Mouse (Mus musculus) midbrain, embryonic 10.5 days (tissue): ENCODE measurements around the gene Pde12. TPM values are rescaled to one million over a fixed set of nuclear protein-coding genes. Genes with fewer than 3 reads are reported as not detected.
"Not testable (repeated sequence)": the region's sequence is repeated elsewhere in the genome, so short reads cannot be mapped to it uniquely, and the experiment has no call there.

ENCODE experiments used
- DNase-seq: peaks from one replicate; pipeline ENCODE4 v3.0.0-alpha.2; 2017; ENCODE audit warnings: low spot score
- H3K27ac ChIP-seq: fragments of 300-500 bp; sonication (generic); replicated peaks from 2 replicates; pipeline ENCODE4 v1.5.1; 2016; ENCODE audit warnings: mild to moderate bottlenecking
- H3K27me3 ChIP-seq: fragments of 300-500 bp; sonication (generic); 2 replicates; pipeline ENCODE4 v1.6.1; 2016; ENCODE audit warnings: low read depth, mild to moderate bottlenecking; ENCODE audit not compliant: poor library complexity, severe bottlenecking
- H3K36me3 ChIP-seq: fragments of 300-500 bp; sonication (generic); 2 replicates; pipeline ENCODE4 v1.6.1; 2016; ENCODE audit warnings: mild to moderate bottlenecking, moderate library complexity
- H3K4me1 ChIP-seq: fragments of 300-500 bp; sonication (generic); 2 replicates; pipeline ENCODE4 v1.6.1; 2016
- H3K4me3 ChIP-seq: fragments of 300-500 bp; sonication (generic); 2 replicates; pipeline ENCODE4 v1.5.1; 2016; ENCODE audit warnings: mild to moderate bottlenecking, moderate library complexity
- H3K9me3 ChIP-seq: fragments of 300-500 bp; sonication (generic); replicated peaks from 2 replicates; pipeline ENCODE4 v1.6.1; 2016; ENCODE audit warnings: mild to moderate bottlenecking
- WGBS: fragments of 180-500 bp; shearing (Covaris S2); methylation state at CpG from one replicate; pipeline ENCODE4 v1.1.7; 2016; 5-methylcytosine and 5-hydroxymethylcytosine counted together
- polyA plus RNA-seq: library from polyadenylated mRNA; unstranded; fragments of >200 nt; fragmentation: Nextera tagmentation; extraction: Ambion mirVana; gene quantifications from 2 replicates; pipeline ENCODE4 v1.2.1, GENCODE M21; 2016

Pde12 gene
- polyA plus RNA-seq, result 11.2 and 11.8 TPM in 2 replicates

DNA sequence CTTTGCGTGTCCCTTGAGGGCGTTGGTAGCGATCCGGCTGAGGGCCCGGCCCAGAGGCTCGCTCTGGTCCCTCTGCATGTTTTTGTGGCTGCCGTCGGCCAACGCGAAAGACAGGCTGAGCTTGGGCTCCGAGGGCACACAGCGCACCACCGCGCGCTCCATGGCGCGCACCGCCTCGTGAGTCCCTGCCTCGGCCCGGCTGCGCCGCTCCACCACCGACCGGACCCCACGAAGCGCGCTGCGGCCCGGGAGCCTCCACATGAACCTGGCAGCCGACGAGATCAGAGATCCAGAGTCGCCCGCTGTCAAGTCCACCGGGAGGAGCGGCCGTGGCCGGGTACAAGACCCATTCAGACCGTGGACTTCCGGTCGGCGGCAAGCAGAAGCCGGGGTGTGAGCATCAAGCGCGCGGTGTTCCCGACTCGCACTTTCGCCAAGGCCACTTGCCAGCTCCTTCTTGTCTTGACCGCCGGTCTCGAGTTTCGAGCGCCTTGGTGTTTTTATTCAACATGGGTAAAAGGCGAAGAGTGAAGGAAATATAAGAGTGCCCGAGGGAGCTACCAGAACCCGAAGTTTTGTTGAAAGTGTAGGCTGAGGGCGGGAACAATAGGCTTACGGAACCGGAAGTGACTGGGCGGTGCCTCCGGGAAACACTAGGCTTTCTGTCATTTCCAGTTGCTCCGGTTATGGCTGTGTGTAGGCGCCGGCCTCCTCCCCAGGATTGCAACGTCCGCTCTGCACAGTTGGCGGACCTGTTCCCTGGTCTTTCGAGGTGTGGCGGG is at the start of gene Pde12:
Gene Pde12 (minus strand): TSS at position 592 of the 782 bp plus-strand sequence.
- under 1% methylated on average over 70 of the region's 70 CpGs for WGBS
- peak; percentile 90 for DNase-seq

DNA sequence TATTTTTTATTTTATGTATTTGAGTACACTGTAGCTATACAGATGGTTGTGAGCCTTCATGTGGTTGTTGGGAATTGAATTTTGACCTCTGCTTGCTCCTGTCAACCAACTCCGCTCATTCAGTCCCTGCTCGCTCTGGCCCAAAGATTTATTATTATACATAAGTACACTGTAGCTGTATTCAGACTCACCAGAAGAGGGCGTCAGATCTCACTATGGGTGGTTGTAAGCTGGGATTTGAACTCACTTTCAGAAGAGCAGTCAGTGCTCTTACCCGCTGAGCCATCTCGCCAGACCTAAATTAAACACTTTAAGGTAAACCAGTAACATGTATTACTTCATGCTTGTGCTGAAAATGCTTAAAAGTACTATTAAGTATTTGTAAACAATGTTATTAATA is 35.6 kb upstream of the Pde12 start:
- not testable (repeated sequence) for H3K9me3 ChIP-seq, H3K27ac ChIP-seq, H3K4me3 ChIP-seq, H3K4me1 ChIP-seq, H3K36me3 ChIP-seq, H3K27me3 ChIP-seq, DNase-seq
- WGBS, result 84% methylated on average over 5 of the region's 5 CpGs

More for the DNA sequence above, at the start of gene Pde12:
- Histone ChIP-seq H3K4me1 (peaks cover 34% of the 10 kb centered on the region), H3K9me3 (no peaks in the 10 kb centered on the region), H3K27me3 (no peaks in the 10 kb centered on the region), H3K27ac (peak within 1 kb of the TSS; percentile 96), H3K4me3 (peak within 1 kb of the TSS; percentile 98), H3K36me3 (peaks cover 21% of the 10 kb centered on the region)

DNA sequence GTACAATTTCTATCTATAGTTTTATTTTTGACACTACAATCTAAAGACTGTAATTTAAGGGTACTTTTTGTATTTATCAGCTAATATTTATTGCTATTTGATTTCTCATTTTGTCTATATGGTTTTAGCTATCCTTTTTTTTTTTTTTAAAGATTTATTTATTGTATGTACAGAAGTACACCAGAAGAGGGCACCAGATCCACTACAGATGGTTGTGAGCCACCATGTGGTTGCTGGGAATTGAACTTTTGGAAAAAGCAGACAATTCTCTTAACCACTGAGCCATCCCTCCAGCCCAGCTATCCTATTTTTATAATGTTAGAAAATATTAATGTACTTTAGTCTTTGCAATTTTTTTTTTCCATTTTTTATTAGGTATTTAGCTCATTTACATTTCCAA is 28.2 kb upstream of the Pde12 start:
- H3K27ac ChIP-seq, result no peak overlapping the region
- H3K27me3 ChIP-seq, result no peaks in the 10 kb centered on the region
- no peaks in the 10 kb centered on the region for H3K4me1 ChIP-seq
- no peak for DNase-seq
- no peaks in the 10 kb centered on the region for H3K36me3 ChIP-seq
- no peak overlapping the region for H3K4me3 ChIP-seq
- no peaks in the 10 kb centered on the region for H3K9me3 ChIP-seq

DNA sequence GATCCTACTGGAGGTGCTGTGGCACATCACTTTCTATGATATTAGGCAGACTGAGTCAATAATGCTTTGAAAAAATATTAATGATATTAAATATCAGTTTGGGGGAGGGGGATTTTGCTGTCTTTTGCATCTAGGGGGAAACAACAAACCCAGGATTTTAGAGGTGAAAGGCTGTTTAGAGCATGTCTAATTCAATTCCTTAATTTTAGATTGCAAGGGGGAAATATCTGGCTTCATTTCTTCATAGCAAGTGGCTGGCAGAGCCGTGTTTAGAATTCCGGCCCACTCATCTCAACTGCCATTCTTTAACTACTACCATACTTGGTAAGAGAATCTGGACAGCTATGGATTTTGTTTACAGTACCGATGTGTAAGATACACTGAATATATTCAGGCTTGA is 23.3 kb upstream of the Pde12 start, which contains the start of gene Dnah12:
Gene Dnah12 (plus strand): TSS at position 301 of the 400 bp plus-strand sequence.
- H3K27me3 ChIP-seq, result no peaks in the 10 kb centered on the region
- H3K4me1 ChIP-seq, result no peaks in the 10 kb centered on the region
- no peak within 1 kb of the TSS for H3K27ac ChIP-seq
- no peak for DNase-seq
- no peak within 1 kb of the TSS for H3K4me3 ChIP-seq
- 88% methylated on average over 3 of the region's 3 CpGs for WGBS
- H3K9me3 ChIP-seq, result no peaks in the 10 kb centered on the region
- no peaks in the 10 kb centered on the region for H3K36me3 ChIP-seq

DNA sequence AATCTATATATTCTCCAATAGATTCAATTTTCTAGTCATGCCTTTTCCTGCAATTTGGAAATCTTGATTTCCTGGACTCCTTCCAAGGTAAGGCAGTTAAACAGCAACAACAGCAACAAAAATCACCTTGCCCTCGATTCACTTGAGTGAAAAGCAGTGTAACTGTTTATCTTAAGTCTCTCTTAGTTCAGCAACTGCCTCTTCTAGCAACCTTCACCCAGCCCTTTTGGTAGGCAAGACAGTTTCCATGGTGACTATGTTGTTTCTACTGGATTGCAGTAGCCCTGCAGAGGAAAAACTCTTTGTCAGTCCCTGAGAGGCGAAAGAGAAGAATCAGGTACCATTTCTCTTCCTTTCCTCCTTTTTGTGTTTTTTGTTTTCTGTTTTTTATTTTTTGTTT is 21.7 kb upstream of the Pde12 start:
- Histone ChIP-seq H3K4me1 (no peaks in the 10 kb centered on the region), H3K9me3 (0 out of 2 replicates have a peak, but pooled peaks cover under 1% of the 10 kb centered on the region), H3K27ac (no peak overlapping the region), H3K27me3 (no peaks in the 10 kb centered on the region), H3K36me3 (no peaks in the 10 kb centered on the region), H3K4me3 (no peak overlapping the region)
- no peak for DNase-seq
- WGBS, result 76% methylated on average over 2 of the region's 2 CpGs

DNA sequence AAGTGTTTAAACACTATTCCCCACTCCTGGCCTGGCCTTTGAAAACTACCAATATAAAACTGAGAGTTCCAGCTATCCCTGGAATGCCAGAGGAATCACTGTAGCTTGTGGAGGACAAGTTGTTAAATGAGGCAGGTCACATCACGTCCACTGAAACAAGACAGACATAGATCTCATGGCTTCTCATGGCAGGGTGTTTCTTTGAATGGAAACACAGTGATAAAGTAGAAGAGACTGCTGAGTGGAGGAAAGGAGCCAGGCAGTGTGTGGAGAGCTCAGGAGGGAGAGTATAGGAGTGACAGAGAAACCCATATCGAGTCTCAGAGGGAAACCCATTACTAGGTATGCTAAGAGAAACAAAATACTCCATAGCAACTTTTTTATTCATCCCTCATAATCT is 21.0 kb upstream of the Pde12 start:
- Histone ChIP-seq H3K4me1 (no peaks in the 10 kb centered on the region), H3K27me3 (no peaks in the 10 kb centered on the region), H3K9me3 (0 out of 2 replicates have a peak, but pooled peaks cover 6% of the 10 kb centered on the region), H3K4me3 (no peak overlapping the region), H3K36me3 (no peaks in the 10 kb centered on the region), H3K27ac (no peak overlapping the region)
- 82% methylated on average over 2 of the region's 2 CpGs for WGBS
- DNase-seq, result no peak

DNA sequence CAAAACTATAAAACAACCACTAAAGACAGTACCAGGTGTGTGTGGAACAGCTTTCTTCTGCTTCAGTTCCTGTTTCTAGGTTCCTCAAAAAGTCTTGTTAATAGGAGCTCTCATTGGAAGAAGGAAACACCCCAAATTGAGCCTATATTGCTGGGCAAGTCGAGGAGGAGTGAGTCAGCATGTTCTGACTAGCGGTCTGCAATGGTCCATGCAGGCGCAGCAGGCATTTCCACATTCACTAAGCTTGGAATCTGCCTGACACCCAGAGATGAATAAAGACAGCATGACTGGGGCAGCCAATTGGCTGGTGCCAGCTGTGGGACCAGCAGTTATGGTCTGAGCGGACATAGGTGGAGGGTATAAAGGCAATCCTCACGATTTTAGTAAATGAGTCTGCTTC is 6.1 kb upstream of the Pde12 start:
- Histone ChIP-seq H3K27me3 (no peaks in the 10 kb centered on the region), H3K27ac (no peak overlapping the region), H3K36me3 (no peaks in the 10 kb centered on the region), H3K9me3 (no peaks in the 10 kb centered on the region), H3K4me1 (no peaks in the 10 kb centered on the region), H3K4me3 (no peak overlapping the region)
- DNase-seq, result no peak
- WGBS, result 82% methylated on average over 5 of the region's 5 CpGs

DNA sequence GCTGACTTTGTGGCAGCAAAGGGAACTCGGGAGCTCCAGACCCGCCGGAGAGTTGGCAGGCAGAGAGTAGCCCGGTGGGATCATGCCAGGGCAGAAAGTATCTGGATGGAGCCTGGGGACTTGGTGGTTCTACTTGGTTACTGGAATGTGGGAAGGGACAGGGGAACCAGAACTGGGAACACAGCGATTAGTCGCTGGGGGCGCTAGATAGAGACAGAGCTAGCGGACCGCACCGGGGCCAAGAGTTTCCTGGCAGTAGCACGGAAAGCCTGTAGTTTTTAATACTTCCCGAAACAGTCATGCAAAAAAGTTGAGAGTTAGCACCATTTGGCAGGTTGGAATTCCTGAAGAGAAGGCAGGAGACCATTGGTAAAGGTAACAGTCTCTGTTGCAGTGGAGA is 5.7 kb upstream of the Pde12 start:
- Histone ChIP-seq H3K27ac (no peak overlapping the region), H3K4me1 (peaks cover 3% of the 10 kb centered on the region), H3K27me3 (no peaks in the 10 kb centered on the region), H3K9me3 (no peaks in the 10 kb centered on the region), H3K36me3 (no peaks in the 10 kb centered on the region), H3K4me3 (no peak overlapping the region)
- DNase-seq, result no peak
- 20% methylated on average over 12 of the region's 12 CpGs for WGBS

DNA sequence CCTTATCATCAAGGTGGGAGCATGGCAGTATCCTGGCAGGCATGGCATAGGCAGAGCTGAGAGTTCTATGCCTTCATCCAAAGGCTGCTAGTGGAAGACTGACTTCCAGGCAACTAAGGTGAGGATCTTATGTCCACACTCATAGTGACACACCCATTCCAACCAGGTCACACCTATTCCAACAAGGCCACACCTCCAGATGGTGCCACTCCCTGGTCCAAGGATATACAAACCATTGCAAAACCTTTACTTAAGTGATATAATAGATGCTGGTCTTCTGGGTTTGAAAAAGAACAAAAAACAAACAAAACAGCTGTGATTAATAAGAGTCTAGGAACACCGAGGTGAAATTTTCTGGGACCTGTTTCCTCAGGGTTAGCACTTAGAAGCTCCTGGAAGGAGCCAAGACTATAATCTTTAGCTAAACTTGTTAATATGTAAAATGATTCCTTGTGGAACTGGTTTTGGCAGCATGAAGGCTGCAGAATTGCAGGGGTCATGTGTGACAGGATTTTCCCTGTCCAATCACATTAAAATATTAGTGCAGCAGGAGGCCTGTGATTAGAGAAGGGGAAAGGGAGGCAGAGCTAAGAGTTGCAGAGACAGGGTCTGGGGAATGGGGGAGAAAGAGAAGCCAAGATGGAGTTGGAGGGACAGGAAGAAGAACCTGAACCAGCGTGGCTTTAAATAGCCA is 4.9 kb upstream of the Pde12 start:
- not testable (repeated sequence) for H3K27me3 ChIP-seq, H3K4me1 ChIP-seq, H3K27ac ChIP-seq, H3K9me3 ChIP-seq, DNase-seq, H3K36me3 ChIP-seq, H3K4me3 ChIP-seq
- 93% methylated on average over 2 of the region's 2 CpGs for WGBS

DNA sequence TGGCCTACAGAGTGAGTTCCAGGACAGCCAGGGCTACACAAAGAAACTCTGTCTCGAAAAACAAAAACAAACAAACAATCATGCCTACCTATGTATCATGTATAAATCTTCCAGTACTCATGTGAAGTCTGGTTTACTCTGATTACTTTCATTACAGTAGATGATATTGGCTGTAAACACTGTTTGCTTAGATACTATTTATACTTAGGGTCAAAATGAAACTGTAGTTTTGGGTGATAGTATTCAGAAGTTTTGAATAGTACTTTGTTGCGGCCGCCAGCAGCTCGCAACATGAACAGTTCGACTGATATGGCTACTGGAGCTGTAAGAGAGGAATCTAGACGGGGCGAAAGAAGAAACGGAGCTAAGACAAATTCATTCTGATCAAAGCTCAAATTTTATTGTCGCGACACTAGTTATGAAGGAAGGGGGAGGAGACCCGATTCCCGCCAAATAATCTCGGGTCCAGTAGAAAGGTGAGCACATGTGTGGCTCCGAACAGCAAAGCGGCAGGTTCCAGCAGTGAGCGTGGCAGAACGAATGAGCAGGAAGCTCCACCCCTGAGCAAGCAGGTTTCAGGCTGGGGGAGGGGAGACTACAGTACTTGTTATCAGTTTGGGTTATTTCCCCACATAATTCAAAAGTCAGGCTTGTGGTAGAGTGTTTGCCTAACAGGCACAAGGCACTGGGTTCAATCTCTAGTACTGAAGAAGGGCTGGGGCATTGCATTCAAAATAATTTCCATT is 2.4 kb upstream of the Pde12 start:
- H3K4me1 ChIP-seq, result peaks cover 25% of the 10 kb centered on the region
- not testable (repeated sequence) for H3K36me3 ChIP-seq, H3K27me3 ChIP-seq, DNase-seq, H3K27ac ChIP-seq, H3K9me3 ChIP-seq, H3K4me3 ChIP-seq
- WGBS, result 71% methylated on average over 17 of the region's 17 CpGs

DNA sequence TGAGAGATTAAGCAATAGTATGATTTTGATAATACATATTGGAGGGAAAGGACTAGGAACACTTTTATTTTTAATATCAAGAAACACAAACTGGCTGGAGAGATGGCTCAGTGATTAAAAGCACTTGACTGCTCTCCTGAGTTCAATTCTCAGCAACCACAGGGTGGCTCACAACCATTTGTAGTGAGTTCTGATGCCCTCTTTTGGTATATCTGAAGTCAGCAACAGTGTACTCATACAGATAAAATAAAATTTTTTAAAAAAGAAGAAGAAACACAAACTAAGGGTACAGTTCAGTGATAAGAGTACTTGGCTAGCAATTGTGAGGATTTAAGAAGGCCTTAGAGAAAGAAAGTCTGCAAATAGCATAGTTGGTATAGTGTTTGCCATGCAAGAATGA is 1.3 kb upstream of the Pde12 start:
- H3K4me3 ChIP-seq, result no peak overlapping the region; the same call in 1 of the 2 replicates
- H3K9me3 ChIP-seq, result no peaks in the 10 kb centered on the region
- no peaks in the 10 kb centered on the region for H3K27me3 ChIP-seq
- DNase-seq, result no peak
- peaks cover 34% of the 10 kb centered on the region for H3K4me1 ChIP-seq
- H3K27ac ChIP-seq, result no peak overlapping the region
- H3K36me3 ChIP-seq, result peaks cover 6% of the 10 kb centered on the region

DNA sequence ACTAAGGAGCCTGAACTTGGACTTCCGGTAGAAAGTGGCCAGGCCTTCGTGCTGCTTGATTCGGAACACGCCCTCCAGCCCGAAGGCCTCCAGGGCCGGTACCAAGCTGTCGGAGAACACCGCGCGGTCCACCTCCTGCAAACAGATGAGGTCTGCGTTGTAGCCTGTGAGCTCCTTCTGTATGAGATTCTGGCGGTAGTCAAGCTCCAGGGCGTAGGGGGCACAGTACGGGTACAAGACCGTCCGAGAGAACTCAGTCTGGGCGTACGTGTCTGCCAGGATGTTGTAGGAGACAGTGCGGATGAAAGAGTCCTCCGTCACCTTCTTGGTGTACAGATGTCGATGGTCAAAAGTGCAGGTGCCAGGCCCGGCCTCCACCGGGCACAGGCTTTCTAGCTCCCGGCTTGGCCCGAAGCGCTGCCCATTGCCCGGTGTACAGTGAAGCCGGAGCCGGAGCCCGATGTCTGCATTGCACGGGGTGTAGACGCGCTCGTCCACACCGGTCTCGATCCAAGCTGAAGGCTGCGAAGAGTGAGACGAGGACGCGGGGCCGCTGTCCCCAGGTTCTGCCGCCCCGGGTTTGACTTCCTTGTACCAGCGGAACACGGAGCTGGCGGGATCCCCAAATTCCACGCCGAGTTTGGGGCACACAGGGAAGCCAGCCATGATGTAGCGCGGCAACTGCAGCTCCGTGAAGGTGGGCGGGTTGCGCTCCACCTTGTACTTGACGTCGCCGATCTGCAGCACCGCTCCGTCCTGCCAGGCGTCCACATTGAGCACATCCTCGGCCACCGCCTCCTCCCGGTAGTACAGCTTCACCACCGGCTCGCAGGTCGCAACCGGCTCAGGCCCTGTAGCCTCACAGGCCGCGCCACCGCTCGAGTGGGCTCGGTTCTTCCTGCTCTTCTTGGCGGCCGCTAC is 1.1 kb downstream of the Pde12 start:
- Histone ChIP-seq H3K4me1 (peaks cover 34% of the 10 kb centered on the region), H3K36me3 (peaks cover 28% of the 10 kb centered on the region), H3K9me3 (no peaks in the 10 kb centered on the region), H3K27ac (peak overlapping the region; percentile 96), H3K27me3 (no peaks in the 10 kb centered on the region), H3K4me3 (peak overlapping the region; percentile 98)
- peak; percentile 35 for DNase-seq
- 3% methylated on average over 73 of the region's 73 CpGs for WGBS
